Mouse (Mus musculus): ENCODE results near the gene Gm27021.
"Not testable (repeated sequence)": the region's sequence is repeated elsewhere in the genome, so short reads cannot be mapped to it uniquely, and the experiment has no call there.

The Gm27021 gene

DNA sequence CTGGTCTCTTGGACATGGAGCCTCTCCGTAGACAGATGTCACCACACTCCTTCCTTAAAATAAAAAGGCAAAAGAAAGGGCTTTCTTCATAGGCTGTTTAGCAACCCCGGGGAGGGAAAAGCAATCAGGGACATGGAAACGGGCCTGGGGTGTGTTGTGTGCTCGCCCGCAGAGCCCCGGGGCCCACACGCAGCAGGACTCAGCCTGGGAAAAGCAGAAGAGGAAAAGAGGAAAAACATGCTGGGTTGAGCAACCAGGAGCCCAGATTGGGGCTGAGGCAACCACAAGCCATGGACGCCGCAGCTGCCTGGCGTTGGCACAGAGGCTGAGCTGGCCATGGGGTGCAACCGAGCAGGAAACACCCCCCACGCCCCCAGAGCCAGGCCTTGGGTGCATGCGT lies 18.2 kb upstream of the Gm27021 start:
- no peak for DNase-seq (ENCODE audit: low read depth, low spot score)

DNA sequence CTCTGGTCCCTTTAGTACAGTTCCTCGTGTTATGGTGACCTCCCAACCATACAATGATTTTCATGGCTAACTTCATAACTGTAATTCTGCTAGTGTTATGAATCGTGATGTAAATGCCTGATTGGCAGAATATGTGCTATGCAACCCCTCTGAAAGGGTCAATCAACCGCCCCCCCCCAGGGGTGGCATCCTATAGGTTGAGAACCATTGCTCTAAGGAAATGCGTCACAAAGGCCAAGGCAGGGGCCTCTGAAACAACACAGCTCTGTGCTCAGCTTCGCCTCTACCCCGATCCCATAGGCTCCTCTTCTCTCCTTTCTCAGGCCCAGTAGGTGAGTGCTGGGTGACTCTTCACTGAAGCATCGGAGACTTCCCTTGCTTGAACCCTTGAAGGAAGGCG lies 17.7 kb upstream of the Gm27021 start:
- DNase-seq (ENCODE audit: low read depth, low spot score): no peak

DNA sequence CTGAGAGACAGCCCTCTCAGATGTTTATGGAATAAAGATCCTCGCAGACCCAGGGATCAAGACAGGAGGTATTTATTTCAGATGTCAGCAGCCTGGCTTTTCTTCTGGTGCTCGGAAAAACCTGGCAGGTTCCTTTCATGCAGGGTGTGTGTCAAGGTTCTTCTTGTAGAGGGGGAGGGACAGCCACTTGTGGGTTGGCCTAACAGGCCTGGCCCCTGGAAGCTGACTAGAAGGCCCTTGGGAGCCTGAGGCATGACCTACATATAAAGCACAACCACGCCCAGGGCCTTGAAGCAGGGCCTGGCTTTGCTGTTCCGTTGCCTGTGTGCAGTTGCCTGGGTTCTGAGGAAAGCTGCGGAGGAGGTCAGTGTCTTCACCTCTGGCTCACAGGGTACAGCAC lies 17.2 kb upstream of the Gm27021 start:
- no peak for DNase-seq (ENCODE audit: low read depth, low spot score)

DNA sequence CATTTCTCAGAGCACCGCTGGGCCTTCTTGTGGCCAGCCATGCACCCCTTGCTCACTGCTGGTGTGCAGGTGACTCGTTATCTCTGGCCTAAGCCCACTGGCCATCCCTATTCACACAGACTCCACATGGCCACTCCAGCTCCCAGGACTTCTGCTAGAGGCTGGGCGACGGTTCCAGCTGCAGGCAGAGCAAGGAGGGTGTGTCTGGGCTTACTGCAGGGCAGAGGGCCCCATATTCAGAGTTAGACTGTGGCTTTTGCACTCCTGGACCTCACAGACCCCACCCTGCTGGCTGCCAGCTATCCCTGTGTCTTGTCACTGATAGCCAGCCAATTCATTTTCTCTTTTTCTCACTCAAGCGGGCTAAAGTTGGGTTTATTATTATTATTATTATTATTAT lies 16.2 kb upstream of the Gm27021 start:
- DNase-seq (ENCODE audit: low read depth, low spot score): no peak

- DNase-seq (ENCODE audit: low read depth, low spot score): peak; percentile 73
Observed at GRCm38 (mm10) chr8:120683602-120684001, 15.7 kb upstream of the Gm27021 start.

- DNase-seq (ENCODE audit: low read depth, low spot score): no peak
Observed at GRCm38 (mm10) chr8:120681113-120681512, 13.2 kb upstream of the Gm27021 start.

DNA sequence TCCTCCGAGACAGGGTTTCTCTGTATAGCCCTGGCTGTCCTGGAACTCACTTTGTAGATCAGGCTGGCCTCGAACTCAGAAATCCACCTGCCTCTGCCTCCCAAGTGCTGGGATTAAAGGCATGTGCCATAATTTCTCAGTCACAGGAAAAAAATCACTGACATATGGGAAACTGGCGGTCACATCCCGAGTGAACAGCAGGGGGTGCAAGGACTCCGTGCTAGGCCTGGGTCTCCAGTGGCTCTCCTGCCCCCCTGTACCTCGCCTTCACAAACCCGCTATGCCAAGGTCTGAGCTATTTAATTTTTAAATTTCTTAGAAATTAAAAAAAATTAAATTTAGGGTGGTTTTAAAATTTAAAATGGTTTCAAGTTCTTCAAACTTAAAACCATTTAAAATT lies 12.5 kb upstream of the Gm27021 start:
- not testable (repeated sequence) for DNase-seq (ENCODE audit: low read depth, low spot score)

GRCm38 (mm10) chr8:120679629-120680387 lies 11.9 kb upstream of the Gm27021 start:
- no peak for DNase-seq (ENCODE audit: low read depth, low spot score)

- DNase-seq (ENCODE audit: low read depth, low spot score): peak; percentile 88
Observed at GRCm38 (mm10) chr8:120678447-120678846, 10.6 kb upstream of the Gm27021 start.

DNA sequence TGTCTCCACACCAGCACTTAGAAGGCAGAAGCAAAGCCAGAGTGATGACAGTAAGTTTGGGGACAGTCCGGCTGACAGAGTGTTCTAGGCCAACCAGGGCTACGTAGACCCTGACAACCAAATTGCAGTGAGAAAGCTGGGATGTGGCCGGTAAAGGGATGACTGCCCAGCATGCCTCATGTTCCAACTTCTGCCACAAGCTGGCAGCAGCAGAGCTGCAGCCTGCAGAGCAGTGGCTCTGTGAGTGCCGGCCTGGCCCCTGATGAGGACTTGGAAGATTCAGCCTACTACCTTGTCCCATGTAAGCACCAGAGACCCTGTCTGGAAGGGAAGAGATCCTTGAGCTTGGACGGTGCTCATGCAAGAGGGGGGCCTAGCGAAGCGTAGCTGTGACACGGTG lies 7.8 kb upstream of the Gm27021 start:
- DNase-seq (ENCODE audit: low read depth, low spot score): no peak

DNA sequence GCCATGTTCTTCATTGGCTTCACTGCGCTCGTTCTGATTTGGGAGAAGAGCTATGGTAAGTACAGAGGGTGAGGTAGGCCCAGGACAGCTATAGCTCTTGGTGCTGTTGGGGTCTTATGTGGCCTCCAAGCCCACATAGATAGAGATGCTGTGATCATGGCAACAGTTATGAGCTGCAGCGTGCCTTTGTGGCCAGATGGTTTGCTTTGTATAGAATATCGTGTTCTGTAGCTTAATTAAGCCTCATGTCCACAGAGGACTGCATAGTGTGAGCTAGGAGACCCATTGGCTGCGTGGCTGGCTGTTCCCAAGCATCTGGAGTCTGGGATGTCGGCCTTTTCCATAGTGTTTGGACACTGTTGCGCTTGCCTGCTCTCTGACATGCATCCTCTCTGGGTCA lies 5.4 kb upstream of the Gm27021 start:
- no peak for DNase-seq (ENCODE audit: low read depth, low spot score)

GRCm38 (mm10) chr8:120672626-120673229 lies 4.8 kb upstream of the Gm27021 start:
- DNase-seq (ENCODE audit: low read depth, low spot score): peak; percentile 44

DNA sequence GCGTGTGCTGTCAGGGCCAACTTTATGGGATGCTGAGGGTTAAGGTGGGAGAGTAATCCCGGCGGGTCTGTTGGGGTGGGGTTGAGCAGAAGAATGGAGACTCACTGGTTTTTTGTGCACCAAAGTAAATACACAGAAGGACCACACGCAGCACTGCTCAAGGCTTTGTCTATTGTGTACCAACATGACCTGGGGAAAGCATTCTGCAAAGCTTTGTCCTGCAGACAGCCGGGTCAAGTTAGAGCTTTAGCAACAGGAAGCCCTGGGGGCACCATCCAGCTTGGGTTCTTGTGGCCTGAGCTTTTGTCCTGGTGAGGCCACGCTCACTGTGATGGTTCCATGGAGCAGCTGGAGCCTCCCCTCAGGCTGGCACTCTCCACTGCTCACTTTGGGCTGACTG lies 3.9 kb upstream of the Gm27021 start:
- peak; percentile 89 for DNase-seq (ENCODE audit: low read depth, low spot score)

DNA sequence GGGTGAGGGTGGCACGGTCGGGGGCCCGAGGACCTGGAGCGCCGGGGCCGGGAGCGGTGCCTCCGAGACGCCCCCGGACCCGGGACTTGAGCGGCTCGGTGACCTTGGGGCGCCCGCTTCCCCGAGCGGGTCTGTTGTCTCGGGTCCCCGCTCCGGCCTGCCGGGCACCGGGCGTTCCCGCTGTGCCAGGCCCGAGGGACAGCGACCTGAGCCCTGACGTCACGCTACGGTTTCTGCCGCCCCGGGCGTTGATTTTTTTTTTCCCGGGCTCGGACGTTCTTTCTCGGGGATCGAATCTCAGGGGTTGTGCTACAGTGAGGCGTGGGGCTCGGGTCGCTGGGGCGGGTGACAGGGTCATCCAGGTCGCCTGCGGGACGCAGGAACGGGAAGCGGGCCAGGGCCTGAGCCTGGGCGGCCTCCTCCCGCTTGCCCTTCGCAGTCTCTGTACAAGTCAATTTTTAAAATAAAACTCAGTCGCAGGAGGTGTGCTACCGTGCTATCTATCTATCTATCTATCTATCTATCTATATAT lies 561 bp upstream of the Gm27021 start, which contains the start of gene Emc8:
Gene Emc8 (minus strand): TSS at position 200 of the 532 bp plus-strand sequence.
- DNase-seq (ENCODE audit: low read depth, low spot score): no peak

DNA sequence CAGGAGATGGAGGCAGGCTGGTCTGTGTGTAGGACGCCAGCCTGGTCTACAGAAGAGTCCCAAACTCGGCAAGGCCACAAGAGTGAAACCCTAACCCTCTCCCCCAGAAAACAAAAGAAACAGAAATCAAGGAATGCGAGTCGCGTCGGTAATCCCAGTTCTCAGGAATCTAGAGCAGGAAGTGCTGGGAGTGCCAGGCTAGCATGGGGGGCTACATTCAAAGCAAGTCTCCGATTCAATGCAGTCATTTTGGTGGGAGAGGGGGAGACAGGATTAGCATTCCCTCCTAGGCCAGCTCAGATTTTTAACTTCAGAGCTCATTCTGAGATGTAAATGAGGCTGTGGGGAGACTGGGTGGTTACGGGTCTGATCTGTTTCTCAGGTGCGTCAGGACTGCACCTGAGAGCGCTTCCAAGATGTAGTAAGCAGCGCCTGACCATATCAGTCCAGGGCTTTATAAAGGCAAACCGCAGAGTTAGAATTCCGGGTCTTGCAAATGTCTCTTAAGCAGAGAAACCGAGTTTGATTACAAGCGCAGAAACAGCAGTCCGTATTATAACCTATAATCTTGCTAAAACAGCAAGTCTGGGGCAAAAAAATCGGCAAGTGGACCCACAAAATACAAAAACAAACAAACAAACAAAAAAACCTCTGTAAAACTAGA lies 940 bp downstream of the Gm27021 start:
- DNase-seq (ENCODE audit: low read depth, low spot score): peak; percentile 93

- peak; percentile 89 for DNase-seq (ENCODE audit: low read depth, low spot score)
Observed at GRCm38 (mm10) chr8:120665726-120666455, 2.0 kb downstream of the Gm27021 start.

DNA sequence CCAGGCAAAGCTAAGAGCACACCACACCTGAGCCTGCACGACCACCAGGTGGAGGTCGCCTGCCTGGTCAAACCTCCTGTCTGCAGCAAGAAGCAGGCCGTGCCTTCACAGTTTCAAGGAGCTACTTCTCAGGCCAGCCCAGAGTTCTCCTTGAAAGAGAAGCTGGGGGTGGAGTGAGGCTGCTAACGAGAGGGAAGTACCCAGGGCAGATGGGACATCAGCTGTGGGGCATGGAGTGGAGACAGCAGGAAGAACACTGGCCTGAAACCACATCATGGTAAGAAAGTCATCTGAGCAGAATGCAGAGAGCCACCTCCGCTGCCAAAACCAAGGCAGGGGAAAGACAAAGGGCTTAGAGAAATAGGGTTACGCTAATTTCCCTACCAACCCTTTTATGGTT lies 3.3 kb downstream of the Gm27021 start:
- no peak for DNase-seq (ENCODE audit: low read depth, low spot score)

GRCm38 (mm10) chr8:120657415-120657814 lies 10.5 kb downstream of the Gm27021 start:
- DNase-seq (ENCODE audit: low read depth, low spot score): peak; percentile 65

- no peak for DNase-seq (ENCODE audit: low read depth, low spot score)
Observed at GRCm38 (mm10) chr8:120656322-120657052, 11.4 kb downstream of the Gm27021 start.

- no peak for DNase-seq (ENCODE audit: low read depth, low spot score)
Observed at GRCm38 (mm10) chr8:120647532-120647931, 20.3 kb downstream of the Gm27021 start, which contains the start of gene 1190005I06Rik. Gene 1190005I06Rik (minus strand): TSS chr8:120647632.

DNA sequence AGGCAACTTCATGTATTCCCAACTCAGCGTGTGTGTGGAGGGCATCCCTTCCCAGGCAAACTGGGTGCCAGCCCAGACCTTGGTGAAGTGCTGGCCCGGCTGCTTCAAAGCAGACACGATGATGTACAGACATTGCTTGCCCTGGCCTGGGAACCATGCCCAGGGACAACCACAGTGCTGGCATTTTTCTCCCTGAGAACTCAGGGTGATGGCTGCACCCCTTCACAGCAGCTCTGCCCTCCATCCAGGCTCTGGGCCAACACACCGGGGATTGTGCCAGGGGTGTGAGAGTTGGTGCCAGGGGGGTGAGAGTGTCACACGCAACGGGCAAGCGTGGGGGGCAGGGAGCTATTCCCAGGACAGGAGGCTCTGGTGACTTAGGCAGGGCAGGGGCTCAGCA lies 23.2 kb downstream of the Gm27021 start:
- no peak for DNase-seq (ENCODE audit: low read depth, low spot score)

Measured in R1 (cell line).